Mouse (Mus musculus): ENCODE measurements around the gene Samd15. TPM values are rescaled to one million over a fixed set of nuclear protein-coding genes. Genes with fewer than 3 reads are reported as not detected.
"Not testable (repeated sequence)": the region's sequence is repeated elsewhere in the genome, so short reads cannot be mapped to it uniquely, and the experiment has no call there.

The Samd15 gene
- total RNA-seq (2021), result under 1 TPM; 0.21 to 0.34 TPM

DNA sequence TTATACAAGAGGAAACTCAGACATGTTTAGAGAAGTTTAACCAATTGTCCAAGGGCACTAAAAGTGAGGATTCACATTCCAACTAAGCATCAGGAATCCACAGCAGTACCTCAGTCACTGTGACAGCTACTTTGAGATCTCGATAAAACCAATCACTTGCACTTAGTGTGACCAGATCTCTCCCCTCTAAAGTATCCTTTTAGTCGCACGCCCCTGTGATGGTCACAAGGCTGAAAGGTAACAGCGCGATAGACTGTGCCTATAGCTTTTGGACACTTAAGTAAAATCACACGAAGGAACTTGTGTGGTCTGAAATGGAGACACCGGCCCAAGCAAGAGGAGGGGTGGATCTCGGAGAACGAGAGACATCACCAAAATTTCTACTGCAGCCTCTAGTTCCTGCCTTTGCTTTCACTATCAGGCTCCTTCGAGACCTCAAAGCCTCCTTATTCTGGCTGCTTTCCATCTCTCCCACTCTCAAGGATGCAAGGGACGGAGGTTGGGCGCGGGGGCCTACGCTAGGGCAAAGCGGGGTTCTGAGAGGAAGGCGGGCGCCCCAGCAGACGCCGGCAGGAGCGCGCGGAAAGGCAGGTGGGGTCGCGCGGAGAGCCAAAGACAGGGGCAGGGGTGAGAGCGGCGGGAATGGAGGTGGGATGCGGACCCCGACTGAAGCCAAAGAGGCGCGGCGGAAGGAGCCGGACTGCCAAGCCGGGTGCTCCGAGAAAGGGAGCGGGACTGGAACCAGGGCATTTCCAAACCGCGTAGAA lies at the start of gene Samd15:
Gene Samd15, plus strand, starts transcription at position 518 of the 767 bp plus-strand sequence.
- intact Hi-C loops (cut with DNase I), result no loop called here

DNA sequence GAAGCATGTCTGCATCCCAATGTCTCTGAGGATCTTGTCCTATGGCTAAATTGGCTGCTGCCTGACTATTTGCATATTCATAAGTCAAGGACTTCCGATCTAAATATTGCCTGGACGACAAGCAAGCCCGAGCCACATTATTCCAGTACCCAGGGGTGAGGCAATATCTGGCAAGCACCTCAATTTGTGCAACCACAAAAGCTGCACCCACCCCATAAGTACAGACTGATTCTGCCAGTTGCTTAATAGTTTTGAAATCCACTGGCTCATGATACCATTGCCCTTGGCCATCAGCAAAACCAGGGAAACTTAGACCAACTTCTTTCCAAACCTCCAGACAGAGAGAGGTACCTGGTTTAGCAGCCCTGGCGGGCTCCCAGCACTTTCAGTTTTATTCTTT lies 45.1 kb upstream of the Samd15 start:
- DNase-seq (ENCODE audit: low spot score); intact Hi-C loops (cut with DNase I): not testable (repeated sequence)

More for the DNA sequence above, at the start of gene Samd15:
- peak; percentile 3 for DNase-seq (ENCODE audit: low spot score)

DNA sequence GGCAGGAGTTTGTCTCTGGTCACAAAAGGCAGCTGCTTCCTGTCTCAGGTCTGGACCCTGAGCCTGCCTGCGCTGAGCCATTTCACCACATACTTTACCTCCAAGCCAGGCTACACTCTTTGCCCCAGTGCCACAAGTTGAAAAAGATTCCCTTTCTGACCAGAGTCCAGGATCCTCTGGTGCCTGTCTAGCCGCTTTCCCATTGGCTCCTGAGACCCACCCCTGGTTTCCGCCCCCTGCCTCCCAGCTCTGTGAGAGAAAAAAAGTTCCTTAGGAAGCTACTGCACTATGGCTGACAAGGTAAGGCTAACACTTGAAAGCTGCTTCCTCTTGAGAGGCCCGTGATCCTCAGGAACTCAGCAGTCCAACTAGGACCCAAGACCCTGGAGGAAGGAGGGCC lies 42.2 kb upstream of the Samd15 start:
- no peak for DNase-seq (ENCODE audit: low spot score)
- intact Hi-C loops (cut with DNase I), result no loop called here

DNA sequence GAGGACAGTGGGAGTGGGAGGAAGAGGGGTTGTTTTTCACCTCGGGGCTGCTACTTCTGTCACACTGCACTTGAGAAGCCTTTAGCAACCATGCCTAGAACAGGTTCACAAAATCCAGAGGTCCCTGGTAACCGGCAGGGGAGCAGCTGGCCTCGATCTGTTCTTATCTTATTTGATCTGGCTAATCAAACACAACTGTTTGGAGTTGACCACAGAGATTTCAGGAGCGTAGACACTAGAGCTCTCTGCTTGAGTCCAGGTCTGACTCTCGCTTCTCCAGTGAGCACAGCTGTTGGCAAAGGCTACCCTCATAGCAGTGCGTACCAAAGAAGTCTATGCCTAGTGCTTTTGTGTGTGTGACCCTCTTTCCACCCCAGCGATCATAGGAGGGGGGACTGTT lies 41.4 kb upstream of the Samd15 start:
- intact Hi-C loops (cut with DNase I), result no loop called here
- DNase-seq (ENCODE audit: low spot score), result no peak

DNA sequence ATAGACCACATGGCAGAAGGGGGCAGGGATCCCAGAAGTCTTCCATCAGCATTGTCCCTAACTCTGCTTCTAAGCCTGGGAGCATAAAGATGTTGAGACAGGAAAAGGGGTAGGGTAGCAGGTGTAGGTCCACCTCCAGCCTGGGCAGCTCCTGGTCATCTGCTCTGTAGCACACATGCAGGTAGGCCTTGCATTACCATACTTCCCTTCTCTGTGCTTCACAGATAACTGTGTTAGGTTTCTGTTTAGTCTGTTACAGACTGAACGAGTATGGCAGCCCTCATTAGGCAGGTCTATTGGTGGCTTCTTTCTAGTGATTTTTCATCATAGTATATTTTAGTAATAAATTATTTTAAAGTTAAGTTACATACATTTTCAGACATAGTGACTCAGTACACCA lies 39.2 kb upstream of the Samd15 start:
- intact Hi-C loops (cut with DNase I), result no loop called here
- DNase-seq (ENCODE audit: low spot score), result no peak

DNA sequence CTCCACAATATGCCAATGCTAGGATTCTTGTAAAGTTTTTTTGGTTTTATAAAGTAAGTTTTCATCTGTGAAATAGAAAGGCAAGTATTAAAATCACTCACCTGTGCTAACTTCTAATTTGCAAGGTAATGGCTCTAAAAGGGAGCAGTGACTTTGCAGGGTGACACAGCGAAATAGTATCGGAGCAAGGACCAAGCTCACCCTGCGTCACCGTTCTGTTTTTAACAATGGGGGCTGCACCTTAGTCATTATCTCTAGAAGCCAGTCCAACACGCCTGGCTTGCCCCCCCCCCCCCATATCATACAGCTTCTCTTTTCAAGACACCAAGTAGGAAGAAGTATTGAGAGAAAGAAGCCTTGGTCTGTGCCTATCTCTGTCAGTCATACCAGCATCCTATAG lies 38.7 kb upstream of the Samd15 start:
- no peak for DNase-seq (ENCODE audit: low spot score)
- intact Hi-C loops (cut with DNase I), result no loop called here

DNA sequence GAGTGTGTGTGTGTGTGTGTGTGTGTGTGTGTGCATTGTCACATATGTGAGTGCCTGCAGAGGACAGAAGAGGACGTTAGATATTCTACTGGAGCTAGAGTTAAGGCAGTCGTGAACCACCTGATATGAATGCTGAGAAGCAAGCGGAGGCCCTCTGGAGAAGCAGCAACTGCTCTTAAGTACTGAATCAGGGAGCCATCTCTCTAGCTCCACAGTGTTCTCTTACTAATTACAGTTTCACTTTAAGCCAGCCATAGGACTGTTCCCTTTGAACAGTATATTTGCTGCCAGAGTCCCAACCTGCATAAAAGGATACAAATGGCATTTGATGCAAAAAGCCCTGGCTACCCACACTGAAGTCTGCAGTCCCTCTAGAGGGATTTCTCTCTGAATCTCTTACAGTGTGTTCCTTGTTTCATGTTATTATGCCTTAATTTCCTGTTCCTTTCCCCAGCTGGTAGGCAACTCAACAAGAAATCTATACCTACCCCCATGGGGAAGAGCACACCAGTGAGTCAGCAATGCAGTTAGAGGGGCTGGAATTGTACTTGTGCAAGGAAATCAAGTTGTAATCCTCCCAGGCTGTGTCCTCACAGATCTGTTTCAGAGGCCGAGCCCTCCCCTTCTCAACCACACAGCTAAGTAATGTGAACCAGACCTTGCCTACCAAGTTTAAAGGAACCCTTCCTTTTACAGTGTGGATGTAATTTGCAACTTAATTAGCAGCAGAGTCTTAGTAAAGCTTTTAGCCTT lies 24.2 kb upstream of the Samd15 start:
- DNase-seq (ENCODE audit: low spot score), result no peak
- intact Hi-C loops (cut with DNase I), result no loop called here

DNA sequence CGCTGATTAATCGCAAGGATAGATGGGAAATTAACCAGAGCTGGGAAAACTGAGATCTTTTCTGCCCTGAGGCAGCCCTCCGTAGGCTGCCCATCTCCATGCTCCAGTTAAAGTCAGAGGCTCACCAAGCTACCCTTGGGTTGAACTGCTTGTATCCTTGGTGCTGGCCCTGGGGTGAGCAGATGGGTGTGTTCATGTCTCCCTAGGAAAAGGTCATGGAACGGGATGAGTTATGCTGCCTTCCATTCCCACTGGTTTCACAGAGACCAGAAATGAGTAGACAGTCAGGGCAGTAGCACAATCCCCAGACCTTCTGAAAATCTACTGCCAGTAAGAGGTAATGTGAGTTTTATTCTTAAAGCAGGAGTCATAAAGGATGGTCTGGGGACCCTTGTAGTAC lies 21.9 kb upstream of the Samd15 start:
- intact Hi-C loops (cut with DNase I), result no loop called here
- DNase-seq (ENCODE audit: low spot score), result no peak

DNA sequence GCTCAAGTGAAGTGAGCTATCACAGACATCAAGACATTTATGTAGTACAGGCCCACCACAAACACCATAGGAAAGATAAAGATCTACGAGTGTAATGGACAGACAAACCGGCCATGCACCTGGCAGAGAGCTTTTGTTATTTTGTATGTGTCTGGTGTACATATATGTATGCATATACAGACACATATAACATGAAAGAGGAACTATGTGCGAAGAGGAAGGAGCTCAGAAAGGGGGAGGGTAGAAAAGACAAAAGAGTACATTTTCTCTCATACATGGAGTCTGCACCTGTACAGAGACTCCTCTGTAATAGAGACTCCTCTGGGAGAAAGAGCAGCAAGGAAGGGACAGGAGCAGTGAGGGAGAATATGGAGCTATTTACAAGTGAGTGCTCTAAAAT lies 6.5 kb upstream of the Samd15 start:
- DNase-seq (ENCODE audit: low spot score), result no peak

DNA sequence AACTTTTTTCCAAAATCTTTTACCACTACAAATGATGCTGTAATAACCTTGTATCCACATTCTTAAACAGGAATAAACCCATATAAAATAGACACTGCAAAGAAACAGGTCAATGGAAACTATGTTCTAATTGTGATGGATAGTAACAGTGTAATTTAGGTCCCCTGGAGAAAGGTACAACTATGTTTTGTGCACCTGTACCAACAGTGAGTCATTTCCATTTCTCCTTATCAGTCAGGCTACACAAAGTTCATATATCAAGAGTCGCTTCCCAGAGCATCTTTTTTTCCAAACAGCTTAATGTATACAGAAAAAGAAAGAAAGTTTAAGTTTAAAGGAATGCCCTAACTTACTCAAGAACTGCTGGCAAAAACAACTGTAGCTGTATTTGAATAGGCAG lies 4.5 kb upstream of the Samd15 start:
- intact Hi-C loops (cut with DNase I), result no loop called here
- DNase-seq (ENCODE audit: low spot score), result no peak

More for the DNA sequence above, 6.5 kb upstream of the Samd15 start:
- intact Hi-C loops (cut with DNase I), result no loop called here

DNA sequence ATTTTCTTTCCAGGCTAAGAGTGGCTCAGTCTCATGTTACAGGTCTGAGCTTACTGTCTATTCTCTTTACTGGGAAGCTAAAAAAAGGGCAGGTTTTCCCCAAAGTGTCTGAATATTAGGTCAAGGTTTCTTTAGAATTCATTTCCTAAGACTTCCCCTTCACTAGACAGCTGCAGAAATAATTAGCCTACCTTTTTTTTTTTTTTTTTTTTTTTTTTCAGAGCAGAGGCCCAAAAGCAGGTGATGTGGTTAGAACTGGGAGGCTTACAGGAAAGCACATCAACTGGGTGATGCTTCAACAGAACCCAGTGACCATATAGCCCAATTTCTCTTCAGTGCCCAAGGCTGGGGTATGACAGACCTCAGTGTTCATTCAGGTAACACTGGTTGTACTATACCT lies 3.2 kb upstream of the Samd15 start:
- no peak for DNase-seq (ENCODE audit: low spot score)
- intact Hi-C loops (cut with DNase I), result no loop called here

DNA sequence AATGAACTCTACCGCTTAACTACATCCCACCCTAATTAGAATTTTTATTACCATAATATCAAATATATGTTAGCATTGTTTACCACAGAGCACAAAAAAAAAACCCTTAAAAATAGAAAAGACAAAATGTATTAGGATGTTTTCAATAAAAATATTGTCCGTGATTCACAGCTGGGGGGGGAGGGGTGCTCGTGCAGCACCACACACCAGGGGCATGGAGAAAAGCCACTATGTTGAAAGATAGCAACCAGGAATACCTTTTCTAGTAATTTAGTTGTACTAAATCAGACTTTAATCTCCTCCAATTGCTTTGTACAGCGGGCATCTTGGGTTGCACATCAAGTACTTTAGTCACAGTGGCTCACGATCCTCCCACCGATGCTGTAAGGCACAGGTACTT lies 731 bp upstream of the Samd15 start:
- no peak for DNase-seq (ENCODE audit: low spot score)
- intact Hi-C loops (cut with DNase I), result no loop called here

DNA sequence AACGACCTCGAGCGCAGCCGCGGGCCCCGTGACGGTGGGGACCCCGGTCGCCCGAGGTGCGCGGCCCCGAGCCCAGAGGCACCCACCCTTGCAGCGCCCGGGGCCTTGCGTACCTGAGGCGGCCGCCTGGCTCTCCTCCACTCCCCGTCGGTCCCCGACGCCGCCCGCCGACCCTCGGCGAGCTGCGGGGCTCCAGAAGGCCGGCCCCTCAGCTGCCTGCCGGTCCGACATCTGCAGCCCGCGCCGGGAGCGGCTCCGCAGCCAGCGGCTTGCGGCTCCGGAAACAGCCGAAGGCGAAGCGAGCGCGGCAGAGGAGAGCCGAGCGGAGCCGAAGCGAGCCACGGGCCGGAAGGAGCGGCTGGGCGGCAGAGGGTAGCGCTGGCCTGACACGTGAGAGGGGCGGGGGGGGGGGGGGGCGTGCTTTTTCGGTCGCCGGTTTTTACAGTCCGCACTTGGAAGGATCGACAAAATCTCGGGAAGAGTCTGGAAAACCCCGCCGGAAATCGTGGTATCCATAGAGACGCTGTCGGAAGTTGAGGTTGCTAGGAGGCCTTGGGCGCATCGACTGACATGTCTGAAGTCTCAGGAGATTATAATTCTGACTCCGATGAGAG lies 557 bp downstream of the Samd15 start, which contains the start of gene Tmed8:
Gene Tmed8, minus strand, starts transcription at position 482 of the 614 bp plus-strand sequence.
- peak; percentile 66 for DNase-seq (ENCODE audit: low spot score)
- intact Hi-C loops (cut with DNase I), result no loop called here

DNA sequence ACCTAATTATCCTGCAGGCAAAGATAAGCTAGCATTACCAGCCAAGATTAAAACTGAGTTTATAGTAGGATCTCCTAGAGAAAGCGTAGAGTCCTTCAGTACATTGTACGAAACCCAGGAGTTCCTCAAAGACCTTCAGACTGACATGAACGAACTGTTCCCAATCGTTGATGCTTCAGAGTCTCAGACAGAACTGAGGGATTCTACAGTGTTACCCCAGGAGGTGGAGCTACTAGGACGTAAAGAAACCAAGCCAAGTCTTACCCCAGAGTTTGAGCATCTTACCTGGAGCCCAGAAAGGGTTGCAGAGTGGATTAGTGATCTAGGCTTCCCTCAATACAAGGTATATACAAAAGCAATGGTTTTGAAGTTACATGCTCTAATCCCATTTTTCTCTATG lies 2.2 kb downstream of the Samd15 start:
- DNase-seq (ENCODE audit: low spot score), result no peak
- intact Hi-C loops (cut with DNase I), result no loop called here

DNA sequence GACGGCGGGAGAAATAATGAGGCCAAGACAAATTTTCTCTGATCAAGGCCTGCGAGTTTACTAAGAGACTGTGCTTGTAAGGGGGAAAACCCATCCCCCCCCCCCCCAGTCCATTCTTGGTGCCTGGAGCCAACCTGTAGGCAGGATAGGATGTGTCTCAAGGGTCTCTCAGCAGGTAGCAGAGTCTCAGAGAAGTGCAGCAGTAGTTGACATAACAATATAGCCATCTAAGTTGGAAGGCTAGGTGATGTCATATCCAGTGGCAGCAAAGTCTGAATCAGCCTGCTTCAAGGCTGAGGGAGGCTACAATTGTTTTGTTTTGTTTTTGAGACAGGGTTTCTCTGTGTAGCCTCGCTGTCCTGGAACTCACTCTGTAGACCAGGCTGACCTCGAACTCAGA lies 6.3 kb downstream of the Samd15 start:
- intact Hi-C loops (cut with DNase I); DNase-seq (ENCODE audit: low spot score): not testable (repeated sequence)

DNA sequence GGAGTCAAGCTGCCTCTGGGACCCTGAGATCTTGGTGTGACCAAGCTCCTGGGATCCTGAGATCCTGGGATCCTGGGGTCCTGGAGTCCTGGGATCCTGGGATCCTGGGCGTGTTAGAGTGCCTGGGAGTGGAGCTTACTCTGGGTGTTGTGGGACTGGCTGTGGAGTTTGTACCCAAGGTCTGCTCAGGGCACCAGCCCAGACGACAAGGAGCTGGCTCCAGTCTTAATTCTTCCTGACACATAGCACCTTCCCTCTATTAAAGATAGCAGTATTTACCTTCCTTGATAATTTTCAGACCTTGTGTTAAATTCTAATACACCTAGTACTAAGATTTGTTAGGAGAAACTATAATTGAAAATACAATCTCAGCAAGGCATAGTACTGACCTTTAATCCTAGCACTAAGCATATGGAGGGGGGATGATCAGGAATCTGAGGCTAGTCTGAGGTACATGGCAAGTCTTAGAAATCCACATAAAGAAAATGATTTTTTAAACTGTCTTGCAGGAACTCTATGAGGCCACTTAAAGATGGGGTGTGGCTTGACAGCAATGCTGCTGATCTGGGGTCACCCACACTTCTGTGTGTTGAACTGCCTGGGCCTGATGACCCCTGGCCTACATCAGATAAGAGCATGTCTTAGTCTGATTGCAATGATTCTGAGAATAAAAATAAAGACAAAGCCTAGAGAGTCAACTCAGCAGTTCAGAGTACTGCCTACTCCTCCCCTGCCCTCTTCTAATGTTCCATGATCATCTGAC lies 13.5 kb downstream of the Samd15 start:
- intact Hi-C loops (cut with DNase I), result no loop called here
- no peak for DNase-seq (ENCODE audit: low spot score)

DNA sequence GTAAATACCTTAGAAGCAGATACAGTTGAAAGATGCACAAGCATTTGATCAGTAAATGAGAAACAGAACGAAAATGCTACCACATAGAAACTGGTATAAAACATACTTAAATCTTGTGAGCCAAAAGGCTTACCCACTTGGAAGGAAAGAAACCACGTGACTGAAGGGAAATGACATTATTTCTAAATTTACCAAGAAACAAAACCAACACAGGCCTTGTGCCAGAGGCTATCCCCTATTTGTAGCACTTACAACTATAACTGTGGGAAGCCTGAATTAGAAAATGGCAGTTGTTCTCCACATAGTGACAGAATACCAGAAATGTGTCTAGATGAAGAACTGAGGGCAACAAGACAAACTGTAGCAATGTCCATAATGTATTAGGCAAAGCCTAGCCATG lies 16.5 kb downstream of the Samd15 start:
- intact Hi-C loops (cut with DNase I), result no loop called here
- DNase-seq (ENCODE audit: low spot score), result no peak

DNA sequence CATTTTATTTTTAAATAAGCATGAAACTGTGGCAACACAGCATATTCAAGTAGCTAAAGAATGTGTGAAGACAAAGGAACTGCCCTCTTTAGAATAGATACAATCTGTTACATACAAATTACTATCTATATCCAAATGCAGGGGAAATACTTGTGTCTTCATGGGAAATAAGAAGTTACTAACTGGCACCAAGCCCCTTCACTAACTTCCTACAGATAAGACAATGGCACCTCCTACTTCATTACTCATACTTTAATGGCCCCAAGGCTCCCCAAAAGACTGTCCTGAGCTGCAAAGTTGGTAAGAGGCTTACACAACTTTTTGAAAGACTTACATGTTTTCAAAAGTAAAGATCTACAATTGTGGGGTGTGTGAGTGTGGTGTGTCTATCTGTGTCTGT lies 18.1 kb downstream of the Samd15 start:
- no peak for DNase-seq (ENCODE audit: low spot score)
- intact Hi-C loops (cut with DNase I), result no loop called here

DNA sequence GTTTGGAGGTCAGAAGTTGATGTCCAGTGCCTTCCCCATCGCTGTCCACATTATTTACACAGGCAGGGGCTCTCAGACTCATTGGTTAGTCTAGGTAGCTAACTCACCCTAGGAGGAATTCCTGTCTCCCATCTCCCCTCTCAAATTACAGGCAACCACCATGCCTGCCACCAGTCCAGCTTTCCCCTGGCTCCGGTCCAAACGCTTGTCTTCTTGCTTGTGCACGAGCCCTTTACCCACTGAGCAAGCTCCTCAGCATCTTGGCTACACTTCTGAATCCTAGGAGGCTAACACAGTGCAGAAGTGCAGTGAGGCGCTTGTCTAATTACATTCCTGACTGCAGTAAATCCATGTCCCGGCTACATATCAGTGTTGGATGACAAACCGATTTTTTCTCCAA lies 19.8 kb downstream of the Samd15 start:
- intact Hi-C loops (cut with DNase I), result no loop called here
- DNase-seq (ENCODE audit: low spot score), result no peak

DNA sequence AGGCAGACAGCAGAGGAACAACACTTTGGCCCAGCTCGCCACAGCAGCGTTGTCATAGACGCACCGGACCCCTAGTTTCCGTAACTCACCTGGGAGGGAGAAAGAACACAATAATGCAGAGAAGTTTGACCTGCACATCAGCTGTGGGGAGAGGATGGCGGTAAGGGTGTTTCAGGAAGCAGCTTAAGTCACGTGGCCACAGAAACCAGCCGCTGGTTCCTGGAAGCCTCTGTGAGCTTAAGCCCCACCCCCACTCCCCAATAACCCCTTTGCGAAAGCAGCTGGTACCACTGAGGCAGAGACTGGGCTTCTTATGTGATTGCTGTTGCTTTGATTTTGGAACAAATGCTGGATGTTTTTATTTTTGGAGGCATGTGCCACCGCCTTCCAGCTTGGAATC lies 25.4 kb downstream of the Samd15 start:
- intact Hi-C loops (cut with DNase I), result no loop called here

More for the DNA sequence above, 25.4 kb downstream of the Samd15 start:
- no peak for DNase-seq (ENCODE audit: low spot score)

Measured in heart, postnatal 25 days (tissue).